Mouse (Mus musculus) midbrain, embryonic 15.5 days (tissue): ENCODE measurements at regions not wholly inside any gene's neighbourhood (a gene's known extent, or its start where the extent isn't known, plus 50 kb on each side); places are given as distances from the start of the nearest gene placed in this dataset.

Experiments
- ATAC-seq: fragments of 200-750 bp; cut with Nextera tagmentation; replicated peaks from 2 replicates; pipeline ENCODE4 v1.8.0; 2017; ENCODE audit warnings: moderate TSS enrichment
- H3K27ac ChIP-seq: fragments of 300-500 bp; sonication (generic); 2 replicates; pipeline ENCODE4 v1.5.1; 2015; ENCODE audit warnings: mild to moderate bottlenecking, inconsistent platforms
- H3K27me3 ChIP-seq: fragments of 300-500 bp; sonication (generic); replicated peaks from 2 replicates; pipeline ENCODE4 v1.6.1; 2015; ENCODE audit warnings: inconsistent platforms
- H3K36me3 ChIP-seq: fragments of 300-500 bp; sonication (generic); replicated peaks from 2 replicates; pipeline ENCODE4 v1.6.1; 2015; ENCODE audit warnings: inconsistent platforms
- H3K4me1 ChIP-seq: fragments of 300-500 bp; sonication (generic); 2 replicates; pipeline ENCODE4 v1.6.1; 2015; ENCODE audit warnings: inconsistent platforms
- H3K4me2 ChIP-seq: fragments of 300-500 bp; sonication (generic); 2 replicates; pipeline ENCODE4 v1.6.1; 2015; ENCODE audit warnings: inconsistent platforms, mild to moderate bottlenecking, moderate library complexity
- H3K4me3 ChIP-seq: fragments of 300-500 bp; sonication (generic); 2 replicates; pipeline ENCODE4 v1.5.1; 2015; ENCODE audit warnings: mild to moderate bottlenecking, inconsistent platforms
- H3K9ac ChIP-seq: fragments of 300-500 bp; sonication (generic); 2 replicates; pipeline ENCODE4 v1.6.1; 2015; ENCODE audit warnings: mild to moderate bottlenecking, inconsistent platforms
- H3K9me3 ChIP-seq: fragments of 300-500 bp; sonication (generic); 2 replicates; pipeline ENCODE4 v1.6.1; 2016; ENCODE audit warnings: inconsistent platforms
- WGBS: fragments of 180-500 bp; shearing (Covaris S2); methylation state at CpG from one replicate; pipeline ENCODE4 v1.1.7; 2015; ENCODE audit warnings: mixed read lengths; 5-methylcytosine and 5-hydroxymethylcytosine counted together

DNA sequence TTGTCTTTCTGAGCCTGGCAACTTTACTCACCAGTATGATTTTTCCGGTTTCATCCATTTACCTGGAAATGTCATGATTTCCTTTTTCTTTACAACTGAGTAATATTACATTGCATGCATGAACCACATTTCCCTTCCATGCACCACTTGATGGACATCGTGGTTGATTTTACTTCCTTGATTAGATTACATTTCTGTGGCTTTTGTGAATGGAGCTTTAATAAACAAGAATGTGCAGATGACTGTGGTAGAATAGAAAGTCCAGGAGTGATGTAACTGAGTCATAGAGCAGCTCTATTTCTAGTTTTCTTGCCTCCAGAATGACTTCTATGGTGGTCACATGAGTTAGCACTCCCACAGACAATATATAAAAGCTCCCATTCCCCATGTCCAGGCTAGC lies 75.2 kb downstream of the Chst2 start:
- Histone ChIP-seq H3K27ac (no peak overlapping the region), H3K9me3 (no peaks in the 10 kb centered on the region), H3K4me1 (no peaks in the 10 kb centered on the region), H3K36me3 (no peaks in the 10 kb centered on the region), H3K9ac (no peak overlapping the region), H3K4me2 (no peak overlapping the region), H3K4me3 (no peak overlapping the region), H3K27me3 (no peaks in the 10 kb centered on the region)
- ATAC-seq = no peak
- WGBS = 90% methylated on average over 2 of the region's 2 CpGs

- 87% methylated on average over 7 of the region's 7 CpGs for WGBS
- H3K4me2 ChIP-seq = no peak overlapping the region
- H3K9me3 ChIP-seq = no peaks in the 10 kb centered on the region
- H3K4me1 ChIP-seq = no peaks in the 10 kb centered on the region
- ATAC-seq = no peak
- no peak overlapping the region for H3K9ac ChIP-seq
- no peak overlapping the region for H3K4me3 ChIP-seq
- no peaks in the 10 kb centered on the region for H3K36me3 ChIP-seq
- no peaks in the 10 kb centered on the region for H3K27me3 ChIP-seq
- H3K27ac ChIP-seq = no peak overlapping the region
Measured at GRCm38 (mm10) chr9:95330097-95330496, 76.4 kb downstream of the Chst2 start.

DNA sequence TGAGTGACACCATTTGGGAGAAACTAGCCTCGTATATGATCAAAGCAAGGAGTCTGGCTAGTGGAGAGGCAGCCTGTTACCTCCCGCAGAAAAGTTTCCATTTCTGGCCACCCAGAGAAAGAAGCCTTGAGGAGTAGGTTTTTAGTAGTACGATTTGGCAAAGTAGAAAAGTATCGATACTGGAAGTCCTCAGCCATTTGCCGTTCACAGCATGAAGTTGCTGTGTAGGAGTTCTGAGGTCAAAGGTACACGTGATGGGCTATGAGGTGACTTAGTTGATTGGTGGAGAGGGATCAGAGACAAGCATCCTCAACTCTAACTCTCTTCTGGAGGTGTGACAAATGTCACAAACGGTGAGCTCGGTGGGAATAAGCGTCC lies 77.5 kb downstream of the Chst2 start:
- H3K27ac ChIP-seq = no peak overlapping the region
- H3K9ac ChIP-seq = no peak overlapping the region
- no peaks in the 10 kb centered on the region for H3K27me3 ChIP-seq
- ATAC-seq = no peak
- H3K4me2 ChIP-seq = no peak overlapping the region
- H3K36me3 ChIP-seq = no peaks in the 10 kb centered on the region
- H3K4me1 ChIP-seq = no peaks in the 10 kb centered on the region
- WGBS = 92% methylated on average over 9 of the region's 9 CpGs
- no peaks in the 10 kb centered on the region for H3K9me3 ChIP-seq
- H3K4me3 ChIP-seq = no peak overlapping the region

DNA sequence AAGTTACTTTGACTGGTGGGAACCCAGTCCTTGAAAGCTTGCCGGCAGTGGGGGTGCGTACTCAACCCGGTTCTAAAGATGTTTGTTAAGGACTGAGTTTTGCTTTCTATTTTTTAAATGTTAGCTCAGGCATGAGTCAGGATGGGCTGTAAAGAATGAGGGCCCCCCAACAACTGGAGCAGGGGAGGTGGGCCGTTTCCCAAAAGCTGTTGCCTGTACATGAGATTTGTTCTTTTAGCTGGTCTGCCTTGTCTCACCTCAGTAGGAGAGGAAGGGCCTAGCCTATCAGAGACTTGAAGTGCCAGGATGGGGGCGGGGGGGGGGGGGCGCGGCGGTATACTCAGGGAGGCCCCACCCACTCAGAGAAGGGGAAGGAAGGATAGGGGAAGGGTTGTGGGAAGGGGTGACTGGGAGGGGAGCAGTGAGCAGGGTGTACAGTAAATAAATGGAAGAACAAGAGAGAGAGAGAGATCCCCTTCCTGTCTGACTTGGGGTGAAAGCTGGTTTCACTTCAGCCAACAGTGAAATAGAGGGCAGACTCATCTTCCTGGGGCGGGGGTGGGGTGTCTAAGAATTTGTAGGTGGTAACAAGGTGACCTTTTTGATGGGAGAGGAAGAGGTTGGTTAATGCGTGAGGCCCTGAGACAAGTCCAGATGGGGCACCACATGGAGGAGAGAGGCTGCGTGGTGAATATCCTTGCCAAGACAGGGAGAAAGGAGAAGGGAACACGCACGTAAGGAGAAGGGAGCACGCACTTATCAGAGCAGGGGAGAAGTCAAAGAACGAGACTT lies 78.1 kb downstream of the Chst2 start:
- no peak for ATAC-seq
- WGBS = 79% methylated on average over 12 of the region's 15 CpGs
- Histone ChIP-seq H3K27me3 (no peaks in the 10 kb centered on the region), H3K9me3 (no peaks in the 10 kb centered on the region), H3K27ac (no peak overlapping the region), H3K4me2 (no peak overlapping the region), H3K4me1 (peaks cover 4% of the 10 kb centered on the region), H3K36me3 (no peaks in the 10 kb centered on the region), H3K4me3 (no peak overlapping the region), H3K9ac (no peak overlapping the region)

- H3K9ac ChIP-seq = no peak overlapping the region
- no peak overlapping the region for H3K4me2 ChIP-seq
- peaks cover 9% of the 10 kb centered on the region for H3K4me1 ChIP-seq
- H3K4me3 ChIP-seq = no peak overlapping the region
- no peak overlapping the region for H3K27ac ChIP-seq
- WGBS = 50% methylated on average over 3 of the region's 3 CpGs
- H3K27me3 ChIP-seq = no peaks in the 10 kb centered on the region
- H3K9me3 ChIP-seq = no peaks in the 10 kb centered on the region
- ATAC-seq = no peak
- no peaks in the 10 kb centered on the region for H3K36me3 ChIP-seq
Measured at GRCm38 (mm10) chr9:95327771-95328170, 78.8 kb downstream of the Chst2 start.

- WGBS = 13% methylated on average over 7 of the region's 7 CpGs
- Histone ChIP-seq H3K4me1 (peaks cover 14% of the 10 kb centered on the region), H3K27me3 (no peaks in the 10 kb centered on the region), H3K27ac (no peak overlapping the region), H3K9me3 (no peaks in the 10 kb centered on the region), H3K9ac (no peak overlapping the region), H3K4me3 (no peak overlapping the region), H3K4me2 (no peak overlapping the region), H3K36me3 (no peaks in the 10 kb centered on the region)
- peak; percentile 82 for ATAC-seq
Measured at GRCm38 (mm10) chr9:95323622-95324021, 82.9 kb downstream of the Chst2 start.

GRCm38 (mm10) chr9:95322893-95323292 lies 83.6 kb downstream of the Chst2 start:
- no peak for ATAC-seq
- 13% methylated on average over 5 of the region's 5 CpGs for WGBS
- no peak overlapping the region for H3K9ac ChIP-seq
- no peaks in the 10 kb centered on the region for H3K27me3 ChIP-seq
- H3K4me1 ChIP-seq = peaks cover 14% of the 10 kb centered on the region
- no peak overlapping the region for H3K4me2 ChIP-seq
- no peak overlapping the region for H3K27ac ChIP-seq
- H3K9me3 ChIP-seq = no peaks in the 10 kb centered on the region
- H3K4me3 ChIP-seq = no peak overlapping the region
- H3K36me3 ChIP-seq = no peaks in the 10 kb centered on the region

GRCm38 (mm10) chr9:95322031-95322430 lies 84.5 kb downstream of the Chst2 start:
- no peak for ATAC-seq
- Histone ChIP-seq H3K27me3 (no peaks in the 10 kb centered on the region), H3K9me3 (no peaks in the 10 kb centered on the region)

GRCm38 (mm10) chr9:95318926-95319325 lies 87.6 kb downstream of the Chst2 start:
- Histone ChIP-seq H3K27me3 (no peaks in the 10 kb centered on the region), H3K27ac (no peak overlapping the region), H3K4me2 (no peak overlapping the region), H3K4me3 (no peak overlapping the region), H3K9ac (no peak overlapping the region), H3K9me3 (no peaks in the 10 kb centered on the region), H3K36me3 (no peaks in the 10 kb centered on the region), H3K4me1 (peaks cover 14% of the 10 kb centered on the region)
- 92% methylated on average over 9 of the region's 9 CpGs for WGBS
- no peak for ATAC-seq

More at GRCm38 (mm10) chr9:95322031-95322430, 84.5 kb downstream of the Chst2 start:
- WGBS = 51% methylated on average over 2 of the region's 2 CpGs
- Histone ChIP-seq H3K36me3 (no peaks in the 10 kb centered on the region), H3K4me2 (no peak overlapping the region), H3K4me3 (no peak overlapping the region), H3K4me1 (peaks cover 14% of the 10 kb centered on the region), H3K27ac (no peak overlapping the region), H3K9ac (no peak overlapping the region)

DNA sequence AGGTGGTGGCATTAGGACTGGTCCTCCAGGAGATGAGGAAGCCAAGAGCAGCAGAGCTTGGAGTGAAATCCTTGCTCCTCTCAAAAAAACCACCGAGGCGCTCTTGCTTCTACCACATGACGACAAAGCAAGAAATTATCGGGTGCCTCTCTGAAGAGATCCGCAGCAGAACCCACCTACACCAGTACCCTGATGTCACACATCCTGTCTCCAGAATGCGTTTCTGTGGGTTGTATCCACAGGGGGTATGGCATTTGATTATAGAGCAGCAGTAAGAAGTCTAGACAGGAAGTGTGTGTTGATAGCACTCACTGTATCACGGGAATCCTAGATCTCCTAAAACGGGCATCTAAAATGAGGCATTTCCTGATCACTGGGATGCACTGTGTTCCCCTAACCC lies 89.8 kb downstream of the Chst2 start:
- no peak overlapping the region for H3K27ac ChIP-seq
- H3K9me3 ChIP-seq = no peaks in the 10 kb centered on the region
- H3K9ac ChIP-seq = no peak overlapping the region
- no peaks in the 10 kb centered on the region for H3K4me1 ChIP-seq
- H3K4me2 ChIP-seq = no peak overlapping the region
- no peak overlapping the region for H3K4me3 ChIP-seq
- H3K36me3 ChIP-seq = no peaks in the 10 kb centered on the region
- WGBS = 88% methylated on average over 8 of the region's 8 CpGs
- H3K27me3 ChIP-seq = no peaks in the 10 kb centered on the region
- ATAC-seq = no peak

DNA sequence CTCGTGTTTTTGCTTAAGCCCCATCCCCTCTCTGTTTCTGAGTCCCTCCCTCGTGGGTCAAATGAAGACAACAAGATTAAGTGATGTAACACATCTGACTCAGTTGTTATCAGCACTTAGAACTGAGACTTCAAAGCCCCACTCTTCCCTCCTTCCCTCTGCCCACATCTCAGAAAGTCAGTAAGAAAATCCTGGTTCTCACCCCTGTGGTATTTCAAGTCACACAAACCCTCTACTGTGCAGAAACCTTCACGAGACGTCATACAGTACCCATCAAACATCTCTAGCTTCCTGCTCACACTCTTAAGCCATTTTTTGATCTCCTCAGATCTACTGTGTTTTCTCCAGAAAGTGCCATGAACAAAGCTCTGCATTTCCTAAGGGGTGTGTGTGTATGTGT lies 91.4 kb downstream of the Chst2 start:
- Histone ChIP-seq H3K4me2 (no peak overlapping the region), H3K27ac (no peak overlapping the region), H3K9me3 (no peaks in the 10 kb centered on the region), H3K36me3 (no peaks in the 10 kb centered on the region), H3K27me3 (no peaks in the 10 kb centered on the region), H3K4me1 (no peaks in the 10 kb centered on the region), H3K9ac (no peak overlapping the region), H3K4me3 (no peak overlapping the region)
- no peak for ATAC-seq
- 67% methylated on average over 4 of the region's 4 CpGs for WGBS

- 83% methylated on average over 3 of the region's 3 CpGs for WGBS
- Histone ChIP-seq H3K27ac (no peak overlapping the region), H3K9ac (no peak overlapping the region), H3K4me3 (no peak overlapping the region), H3K9me3 (no peaks in the 10 kb centered on the region), H3K4me2 (no peak overlapping the region), H3K27me3 (no peaks in the 10 kb centered on the region), H3K4me1 (no peaks in the 10 kb centered on the region), H3K36me3 (no peaks in the 10 kb centered on the region)
- ATAC-seq = no peak
Measured at GRCm38 (mm10) chr9:95311671-95312070, 94.9 kb downstream of the Chst2 start.

GRCm38 (mm10) chr9:95289008-95289407 lies 117.5 kb downstream of the Chst2 start:
- no peak overlapping the region for H3K27ac ChIP-seq

More at GRCm38 (mm10) chr9:95289008-95289407, 117.5 kb downstream of the Chst2 start:
- H3K4me2 ChIP-seq = no peak overlapping the region
- no peak for ATAC-seq
- H3K4me1 ChIP-seq = no peaks in the 10 kb centered on the region
- no peaks in the 10 kb centered on the region for H3K36me3 ChIP-seq
- H3K27me3 ChIP-seq = no peaks in the 10 kb centered on the region
- H3K4me3 ChIP-seq = no peak overlapping the region
- H3K9me3 ChIP-seq = no peaks in the 10 kb centered on the region
- H3K9ac ChIP-seq = no peak overlapping the region
